Mouse (Mus musculus) bone marrow macrophage, adult 2 months (primary cell): Measurements from ENCODE around the gene Vps45. TPM values are rescaled to one million over a fixed set of nuclear protein-coding genes. Genes with fewer than 3 reads are reported as not detected.
"Not testable (repeated sequence)": the region's sequence is repeated elsewhere in the genome, so short reads cannot be mapped to it uniquely, and the experiment has no call there.

Source experiments
- H3K27ac ChIP-seq: 2 replicates; pipeline ENCODE4 v1.5.1; 2012; ENCODE audit warnings: low read depth, low read length; ENCODE audit not compliant: insufficient read depth
- H3K4me1 ChIP-seq: 2 replicates; pipeline ENCODE4 v1.6.1; 2012; ENCODE audit warnings: low read length; ENCODE audit not compliant: control insufficient read depth, insufficient read depth
- H3K4me3 ChIP-seq: 2 replicates; pipeline ENCODE4 v1.5.1; 2012; ENCODE audit warnings: mild to moderate bottlenecking, low read length, moderate library complexity; ENCODE audit not compliant: insufficient read depth
- CTCF ChIP-seq: IDR thresholded peaks from 2 replicates; pipeline ENCODE4 v1.5.1; 2012; ENCODE audit warnings: low read depth, mild to moderate bottlenecking, low read length, moderate library complexity
- POLR2A ChIP-seq: IDR thresholded peaks from 2 replicates; pipeline ENCODE4 v1.6.1; 2012; ENCODE audit warnings: mild to moderate bottlenecking, low read depth, low read length, borderline replicate concordance
- polyA plus RNA-seq: library from polyadenylated mRNA; stranded (reverse); fragments of >200 nt; gene quantifications from 2 replicates; pipeline ENCODE4 v1.2.4, GENCODE M21; 2012; ENCODE audit not compliant: missing spikeins, insufficient read depth, insufficient read length

Gene Vps45
- polyA plus RNA-seq, 1 experiment, result 22.9 TPM

- Histone ChIP-seq H3K4me1 (peaks cover 37% of the 10 kb centered on the region), H3K4me3 (no peak overlapping the region), H3K27ac (no peak overlapping the region)
- no peak for TF ChIP-seq POLR2A
- no peak for TF ChIP-seq CTCF
Observed at GRCm38 (mm10) chr3:95980276-95980970, 77.8 kb downstream of the Vps45 start.

GRCm38 (mm10) chr3:95978265-95978664, 80.0 kb downstream of the Vps45 start:
- Histone ChIP-seq H3K4me1 (peaks cover 30% of the 10 kb centered on the region), H3K27ac (peak overlapping the region; percentile 49)
- no peak for TF ChIP-seq CTCF
- TF ChIP-seq POLR2A, result no peak

GRCm38 (mm10) chr3:95977587-95977986, 80.7 kb downstream of the Vps45 start:
- Histone ChIP-seq H3K4me3 (peak overlapping the region; percentile 13), H3K4me1 (peaks cover 30% of the 10 kb centered on the region), H3K27ac (peak overlapping the region; percentile 95)

More at GRCm38 (mm10) chr3:95978265-95978664, 80.0 kb downstream of the Vps45 start:
- H3K4me3 ChIP-seq, result no peak overlapping the region

- TF ChIP-seq CTCF (no peak), POLR2A (no peak)
- peaks cover 31% of the 10 kb centered on the region for H3K4me1 ChIP-seq
- H3K27ac ChIP-seq, result peak overlapping the region; percentile 95
- peak overlapping the region; percentile 22 for H3K4me3 ChIP-seq
Observed at GRCm38 (mm10) chr3:95977079-95977478, 81.2 kb downstream of the Vps45 start.

GRCm38 (mm10) chr3:95972873-95973634, 85.2 kb downstream of the Vps45 start:
- H3K4me3 ChIP-seq, result no peak overlapping the region
- no peak overlapping the region for H3K27ac ChIP-seq
- H3K4me1 ChIP-seq, result peaks cover 25% of the 10 kb centered on the region
- TF ChIP-seq POLR2A (no peak), CTCF (no peak)

- peaks cover 21% of the 10 kb centered on the region for H3K4me1 ChIP-seq
- H3K27ac ChIP-seq, result peak overlapping the region; percentile 37
- no peak overlapping the region for H3K4me3 ChIP-seq
- TF ChIP-seq CTCF (no peak), POLR2A (no peak)
Observed at GRCm38 (mm10) chr3:95972251-95972872, 85.9 kb downstream of the Vps45 start.

GRCm38 (mm10) chr3:95970661-95971060, 87.6 kb downstream of the Vps45 start:
- H3K4me1 ChIP-seq, result peaks cover 18% of the 10 kb centered on the region
- not testable (repeated sequence) for H3K4me3 ChIP-seq, H3K27ac ChIP-seq

DNA sequence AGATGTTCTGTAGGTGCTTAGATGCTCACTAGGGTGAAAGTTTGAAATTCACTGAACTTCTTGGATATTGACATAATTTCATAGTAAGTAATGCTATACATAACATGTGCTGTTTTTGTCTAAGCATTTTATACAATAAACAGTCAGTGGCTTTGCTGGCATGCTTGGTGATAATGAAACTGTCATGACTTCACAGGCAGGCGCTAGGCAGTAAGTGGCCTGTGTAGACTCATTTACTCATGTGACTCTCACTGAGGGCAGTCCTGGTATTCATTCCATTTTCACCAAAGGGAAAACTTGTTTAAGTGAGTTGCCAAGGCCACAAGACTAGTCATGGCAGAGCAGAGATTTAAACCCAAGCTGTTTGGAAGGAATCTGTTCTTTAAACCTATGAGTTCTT, 89.0 kb downstream of the Vps45 start:
- Histone ChIP-seq H3K4me1 (peaks cover 19% of the 10 kb centered on the region), H3K4me3 (no peak overlapping the region), H3K27ac (no peak overlapping the region)
- TF ChIP-seq CTCF, result no peak
- TF ChIP-seq POLR2A, result no peak

- H3K4me3 ChIP-seq, result no peak overlapping the region
- H3K4me1 ChIP-seq, result peaks cover 16% of the 10 kb centered on the region
- TF ChIP-seq POLR2A, result no peak
- no peak for TF ChIP-seq CTCF
- no peak overlapping the region for H3K27ac ChIP-seq
Observed at GRCm38 (mm10) chr3:95965518-95966451, 92.5 kb downstream of the Vps45 start.
